Mouse (Mus musculus) liver, postnatal 0 days (tissue): Measurements from ENCODE around the gene Rtl8c.
"Not testable (repeated sequence)": the region's sequence is repeated elsewhere in the genome, so short reads cannot be mapped to it uniquely, and the experiment has no call there.

Source experiments
- CTCF ChIP-seq: sonication (generic); IDR thresholded peaks from 2 replicates; pipeline ENCODE4 v1.5.1; 2016; ENCODE audit warnings: antibody characterized with exemption, low read depth
- EP300 ChIP-seq: IDR thresholded peaks from 2 replicates; pipeline ENCODE4 v1.6.1; 2016; ENCODE audit warnings: antibody characterized with exemption, low read depth, mild to moderate bottlenecking

- TF ChIP-seq CTCF, EP300: not testable (repeated sequence)
These were observed 1.7 kb upstream of the Rtl8c start for GRCm38 (mm10) chrX:53606176-53606575.
